Mouse (Mus musculus) spleen, adult 12 weeks (tissue): ENCODE data around the gene Olfr851.

Experiments used
- DNase-seq: peaks from one replicate; pipeline ENCODE4 v3.0.0; 2022; ENCODE audit warnings: low spot score

The Olfr851 gene

DNA sequence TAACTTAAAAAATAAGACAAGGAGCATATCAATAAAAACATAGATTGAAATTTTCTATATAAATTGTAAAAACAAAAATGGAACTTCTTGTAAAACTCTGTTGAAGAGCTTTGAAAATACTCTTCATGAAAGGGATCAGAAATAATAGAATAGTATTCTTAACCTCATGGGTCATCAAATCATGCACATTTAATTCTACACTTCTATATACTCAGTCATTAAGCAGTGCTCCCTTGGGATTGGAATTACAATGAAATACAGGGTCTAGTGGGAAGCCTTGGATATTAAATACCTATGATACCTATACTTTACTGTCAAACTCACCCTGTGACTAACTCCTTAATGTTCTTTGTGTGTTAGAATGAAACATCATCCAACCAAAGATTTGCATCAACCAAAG lies at the start of gene Olfr851:
Olfr851 (plus strand) TSS at position 301 of the 400 bp plus-strand sequence.
- DNase-seq, result no peak

DNA sequence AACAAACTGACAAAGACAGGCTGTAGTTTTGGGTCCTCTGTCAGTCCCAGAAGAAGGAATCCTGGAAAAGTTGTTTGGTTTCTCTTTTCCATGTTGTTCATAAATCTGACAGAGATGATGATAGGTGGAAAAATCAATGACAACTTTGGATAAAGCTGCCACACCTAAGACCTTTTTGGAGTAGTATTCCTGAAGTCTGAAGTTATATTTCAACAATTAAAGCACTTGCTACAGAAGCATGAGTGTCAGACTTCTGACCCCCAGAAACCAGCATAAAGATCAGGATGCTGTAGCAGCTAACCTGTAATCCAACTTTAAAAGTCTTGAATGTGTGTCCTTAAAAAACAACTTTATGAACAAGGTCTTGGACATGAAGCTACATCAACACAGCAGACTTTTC lies 14.9 kb upstream of the Olfr851 start, which contains the start of gene Olfr850:
Olfr850 (minus strand) TSS at position 101 of the 400 bp plus-strand sequence.
- DNase-seq, result no peak

- DNase-seq, result no peak
Observed at GRCm38 (mm10) chr9:19540976-19541375, 47.9 kb downstream of the Olfr851 start, which contains the start of gene Olfr853. TSS of gene Olfr853 (minus strand) at chr9:19541076.
